Mouse (Mus musculus): ENCODE data around the gene Grid1. TPM values are rescaled to one million over a fixed set of nuclear protein-coding genes. Genes with fewer than 3 reads are reported as not detected.
A peak's percentile ranks its signal among the peaks of the same experiment; 100 is the strongest.

The Grid1 gene
- polyA plus RNA-seq, 2 experiments = 0.04 TPM; not detected in 1

DNA sequence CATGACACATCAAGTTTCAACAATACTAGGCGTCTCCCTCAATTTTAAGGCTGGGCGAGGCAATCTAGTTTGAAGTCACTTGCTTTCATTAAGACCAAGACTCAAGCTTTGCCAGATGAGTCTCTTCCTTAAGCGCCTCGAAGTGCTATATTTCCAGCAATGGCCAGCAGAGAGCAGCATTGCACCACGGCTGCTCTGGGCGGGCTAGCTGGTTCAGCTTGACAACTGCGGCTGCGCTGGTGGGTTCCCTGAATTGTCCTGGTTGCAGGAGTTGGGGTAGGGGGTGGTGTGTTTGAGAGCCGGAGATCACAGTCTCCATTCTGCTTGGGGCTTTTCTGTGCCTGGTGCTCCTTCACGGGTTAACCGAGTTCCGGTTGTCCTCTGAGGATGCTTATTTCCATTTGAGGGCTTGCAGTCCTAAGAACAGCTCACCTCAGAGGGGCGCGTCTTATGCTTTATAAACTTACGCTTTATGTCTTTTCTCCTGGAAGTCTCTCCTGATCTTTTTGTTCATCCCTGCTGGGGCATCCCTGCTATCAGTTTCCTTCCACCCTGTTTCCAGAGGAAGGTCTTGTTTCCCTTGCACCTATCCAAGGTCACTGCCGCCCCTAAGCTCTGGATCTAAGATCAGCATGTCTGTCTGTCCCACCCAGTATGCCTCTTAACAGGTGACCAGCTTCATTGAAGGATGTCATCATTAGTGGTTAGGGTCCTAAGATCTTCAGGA lies 9.0 kb upstream of the Grid1 start:
- TF ChIP-seq EP300 (IDR thresholded peaks at IDR 0.05; ENCODE audit: low read depth) (no peak), CTCF (IDR thresholded peaks at IDR 0.05; ENCODE audit: low read depth) (peak; percentile 86)
- 16% methylated on average over 16 of the region's 16 CpGs for WGBS (ENCODE audit: insufficient replicate concordance)
- no peak overlapping the region for H3K27ac ChIP-seq
- H3K9me3 ChIP-seq (ENCODE audit: control insufficient read depth, low read length) = no peaks in the 10 kb centered on the region
- H3K9ac ChIP-seq (replicated peaks) = no peak overlapping the region
- DNase-seq (ENCODE audit: low read depth in 3 of 3, low spot score in 3 of 3) (peak in 1 of 3 experiments; percentile 24), ATAC-seq (ENCODE audit: insufficient read depth) (no peak)
- no peak overlapping the region for H3K4me2 ChIP-seq (ENCODE audit: low read depth)
- no peaks in the 10 kb centered on the region for H3K4me1 ChIP-seq (replicated peaks; ENCODE audit: control insufficient read depth in 2 of 2, insufficient read depth in 2 of 2, low read length in 1 of 2)
- H3K27me3 ChIP-seq (ENCODE audit: control insufficient read depth, insufficient read depth, low read length) = peaks cover under 1% of the 10 kb centered on the region; the same call in 1 of the 2 replicates
- no peak overlapping the region for H3K4me3 ChIP-seq (ENCODE audit: insufficient read depth in 1 of 2, low read depth in 2 of 2, low read length in 2 of 2)
- no peaks in the 10 kb centered on the region for H3K36me3 ChIP-seq (replicated peaks; ENCODE audit: control insufficient read depth, insufficient read depth, low read depth)

DNA sequence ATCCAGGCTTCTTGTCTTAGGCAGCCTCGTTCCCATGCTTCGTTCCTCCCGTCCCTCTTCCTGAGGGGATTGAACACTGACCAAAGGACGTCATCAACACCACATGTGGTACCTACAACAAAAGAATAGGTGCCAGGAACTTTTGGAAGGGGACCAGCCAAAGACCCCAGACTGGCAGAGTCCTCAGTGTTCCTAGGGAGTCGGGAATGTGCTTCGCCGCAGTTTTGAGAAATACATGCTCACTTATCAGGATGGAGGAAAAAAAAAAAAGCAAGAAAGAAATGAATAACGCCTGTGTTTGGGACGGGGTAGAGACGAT lies 8.5 kb upstream of the Grid1 start:
- H3K9me3 ChIP-seq (ENCODE audit: control insufficient read depth, low read length) = no peaks in the 10 kb centered on the region
- ATAC-seq (ENCODE audit: insufficient read depth) (no peak), DNase-seq (ENCODE audit: low read depth in 3 of 3, low spot score in 3 of 3) (no peak)
- H3K4me1 ChIP-seq (replicated peaks; ENCODE audit: control insufficient read depth in 2 of 2, insufficient read depth in 2 of 2, low read length in 1 of 2) = no peaks in the 10 kb centered on the region
- no peak overlapping the region for H3K9ac ChIP-seq (replicated peaks)
- 58% methylated on average over 10 of the region's 10 CpGs for WGBS (ENCODE audit: insufficient replicate concordance)
- no peak overlapping the region for H3K4me3 ChIP-seq (ENCODE audit: insufficient read depth in 1 of 2, low read depth in 2 of 2, low read length in 2 of 2)
- H3K36me3 ChIP-seq (replicated peaks; ENCODE audit: control insufficient read depth, insufficient read depth, low read depth) = no peaks in the 10 kb centered on the region
- peaks cover 6% of the 10 kb centered on the region; the same call in 1 of the 2 replicates for H3K27me3 ChIP-seq (ENCODE audit: control insufficient read depth, insufficient read depth, low read length)
- no peak for TF ChIP-seq CTCF (IDR thresholded peaks at IDR 0.05; ENCODE audit: low read depth)
- no peak for TF ChIP-seq EP300 (IDR thresholded peaks at IDR 0.05; ENCODE audit: low read depth)
- no peak overlapping the region for H3K27ac ChIP-seq
- no peak overlapping the region for H3K4me2 ChIP-seq (ENCODE audit: low read depth)

DNA sequence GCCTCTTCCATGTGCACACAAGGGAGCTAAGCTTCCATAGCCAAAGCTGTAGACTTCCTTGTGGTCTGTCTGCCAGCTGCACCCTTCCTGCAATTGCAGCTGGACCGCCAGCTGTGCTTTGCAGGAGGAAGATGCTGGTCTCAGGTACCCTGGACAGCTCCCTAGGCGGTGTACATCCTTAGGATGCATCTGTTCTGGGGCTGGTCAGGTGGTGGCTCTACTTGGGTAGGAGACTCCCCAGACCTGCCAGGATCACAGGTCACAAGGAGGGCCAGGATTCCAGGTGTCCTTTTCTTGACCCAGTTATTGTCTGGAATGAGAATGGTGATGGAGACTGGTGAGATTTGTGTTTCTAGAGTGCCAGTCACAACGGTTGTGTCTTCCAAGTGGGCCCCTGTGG lies 3.6 kb upstream of the Grid1 start:
- Histone ChIP-seq H3K36me3 (replicated peaks; ENCODE audit: control insufficient read depth, insufficient read depth, low read depth) (no peaks in the 10 kb centered on the region), H3K4me1 (replicated peaks; ENCODE audit: control insufficient read depth in 2 of 2, insufficient read depth in 2 of 2, low read length in 1 of 2) (no peaks in the 10 kb centered on the region), H3K4me3 (ENCODE audit: insufficient read depth in 1 of 2, low read depth in 2 of 2, low read length in 2 of 2) (no peak overlapping the region), H3K9me3 (ENCODE audit: control insufficient read depth, low read length) (no peaks in the 10 kb centered on the region), H3K4me2 (ENCODE audit: low read depth) (no peak overlapping the region), H3K9ac (replicated peaks) (no peak overlapping the region), H3K27ac (no peak overlapping the region), H3K27me3 (ENCODE audit: control insufficient read depth, insufficient read depth, low read length) (peaks cover 52% of the 10 kb centered on the region)
- 31% methylated on average over 3 of the region's 3 CpGs for WGBS (ENCODE audit: insufficient replicate concordance)
- ATAC-seq (ENCODE audit: insufficient read depth) (no peak), DNase-seq (ENCODE audit: low read depth in 3 of 3, low spot score in 3 of 3) (no peak)
- TF ChIP-seq EP300 (IDR thresholded peaks at IDR 0.05; ENCODE audit: low read depth) (no peak), CTCF (IDR thresholded peaks at IDR 0.05; ENCODE audit: low read depth) (no peak)

DNA sequence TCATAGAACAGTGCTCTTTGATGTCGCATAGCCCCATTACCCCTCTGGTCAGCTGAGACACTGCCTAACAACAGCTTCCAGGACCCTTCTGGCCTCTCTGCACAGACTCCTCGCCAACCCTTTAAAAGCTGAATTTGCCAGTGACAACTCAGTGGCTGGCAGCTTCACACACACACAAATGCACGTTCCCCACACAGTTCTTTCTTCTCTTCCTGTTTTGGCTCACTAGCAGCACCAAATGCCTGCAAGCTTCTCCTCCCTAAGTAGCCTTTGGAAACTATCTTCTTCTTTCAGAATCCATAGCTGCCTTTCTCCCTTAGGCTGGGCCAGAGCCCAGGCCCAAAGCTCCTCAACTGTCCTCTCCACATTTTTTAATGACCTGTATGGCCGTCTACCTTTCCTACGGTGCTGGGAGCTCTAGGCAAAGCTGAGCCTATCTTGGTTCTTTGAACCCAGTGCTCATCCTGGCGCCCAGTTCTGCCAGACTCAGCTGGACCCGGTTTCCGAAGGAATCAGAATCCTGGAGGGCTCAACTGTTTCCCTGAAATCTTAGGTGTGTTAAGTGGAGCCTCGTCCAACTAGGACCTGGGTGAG lies 1.4 kb upstream of the Grid1 start:
- no peak overlapping the region for H3K27ac ChIP-seq
- H3K4me3 ChIP-seq (ENCODE audit: insufficient read depth in 1 of 2, low read depth in 2 of 2, low read length in 2 of 2) = no peak overlapping the region
- H3K4me2 ChIP-seq (ENCODE audit: low read depth) = no peak overlapping the region
- H3K27me3 ChIP-seq (ENCODE audit: control insufficient read depth, insufficient read depth, low read length) = peaks cover 73% of the 10 kb centered on the region
- 5% methylated on average over 9 of the region's 9 CpGs for WGBS (ENCODE audit: insufficient replicate concordance)
- DNase-seq (ENCODE audit: low read depth in 3 of 3, low spot score in 3 of 3) (no peak), ATAC-seq (ENCODE audit: insufficient read depth) (no peak)
- no peaks in the 10 kb centered on the region for H3K4me1 ChIP-seq (replicated peaks; ENCODE audit: control insufficient read depth in 2 of 2, insufficient read depth in 2 of 2, low read length in 1 of 2)
- H3K9ac ChIP-seq (replicated peaks) = no peak overlapping the region
- H3K9me3 ChIP-seq (ENCODE audit: control insufficient read depth, low read length) = no peaks in the 10 kb centered on the region
- no peaks in the 10 kb centered on the region for H3K36me3 ChIP-seq (replicated peaks; ENCODE audit: control insufficient read depth, insufficient read depth, low read depth)
- no peak for TF ChIP-seq CTCF (IDR thresholded peaks at IDR 0.05; ENCODE audit: low read depth)

DNA sequence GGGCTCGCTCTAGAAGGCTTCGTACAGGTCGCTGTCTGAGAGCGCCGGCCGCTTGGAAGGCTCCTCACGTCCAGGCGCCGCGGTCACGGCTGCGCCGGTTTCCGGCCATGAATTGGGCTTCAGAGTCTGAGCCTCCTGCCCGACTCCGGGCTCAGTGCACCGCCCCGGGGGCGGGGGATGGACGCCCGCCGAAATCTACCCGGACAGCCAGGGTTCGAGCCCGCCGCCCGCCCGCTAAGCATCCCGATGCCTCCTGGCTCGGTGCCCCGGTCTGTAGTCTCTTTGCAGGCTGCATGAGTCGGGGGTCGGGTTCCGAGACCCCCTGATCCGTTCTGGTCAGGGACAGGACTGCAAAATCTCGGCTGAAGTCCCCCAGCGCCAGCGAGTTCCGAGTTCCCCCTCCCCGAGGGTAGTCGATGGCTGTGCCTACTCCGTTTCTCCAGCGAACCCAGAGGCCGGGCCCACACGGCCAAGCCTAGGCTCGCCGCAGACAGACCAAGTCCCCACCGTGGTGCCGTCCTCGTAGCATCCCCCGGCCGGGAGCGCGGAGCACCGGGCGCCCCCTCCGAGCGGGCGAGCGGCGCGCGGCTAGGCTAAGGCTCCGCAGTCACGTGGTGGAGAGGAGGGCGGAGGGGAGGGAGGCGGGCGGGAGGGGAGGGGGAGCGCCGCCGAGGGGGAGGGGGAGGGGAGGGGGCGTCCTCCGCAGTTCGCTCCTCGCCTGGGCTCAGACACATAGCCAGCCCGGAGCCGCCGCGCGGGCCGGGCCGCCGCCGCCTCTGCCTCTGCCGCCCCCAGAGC lies 588 bp upstream of the Grid1 start:
- no peak for DNase-seq (ENCODE audit: low read depth in 3 of 3, low spot score in 3 of 3)
- Histone ChIP-seq H3K4me1 (replicated peaks; ENCODE audit: control insufficient read depth in 2 of 2, insufficient read depth in 2 of 2, low read length in 1 of 2) (no peaks in the 10 kb centered on the region), H3K9me3 (ENCODE audit: control insufficient read depth, low read length) (no peaks in the 10 kb centered on the region), H3K4me2 (ENCODE audit: low read depth) (peak overlapping the region; percentile 42), H3K27me3 (ENCODE audit: control insufficient read depth, insufficient read depth, low read length) (peaks cover 75% of the 10 kb centered on the region), H3K4me3 (ENCODE audit: insufficient read depth in 1 of 2, low read depth in 2 of 2, low read length in 2 of 2) (peak overlapping the region in 1 of 2 experiments; percentile 34; a peak in 2 of 4 replicates), H3K9ac (replicated peaks) (no peak overlapping the region), H3K36me3 (replicated peaks; ENCODE audit: control insufficient read depth, insufficient read depth, low read depth) (no peaks in the 10 kb centered on the region), H3K27ac (no peak overlapping the region)
- TF ChIP-seq EP300 (IDR thresholded peaks at IDR 0.05; ENCODE audit: low read depth) (no peak), CTCF (IDR thresholded peaks at IDR 0.05; ENCODE audit: low read depth) (no peak)
- no peak for ATAC-seq (ENCODE audit: insufficient read depth)
- WGBS (ENCODE audit: insufficient replicate concordance) = 2% methylated on average over 78 of the region's 85 CpGs
